Mouse (Mus musculus): ENCODE results near the gene Wnk2.

Wnk2 gene

GRCm38 (mm10) chr13:49178839-49179585, 31.2 kb upstream of the Wnk2 start:
- DNase-seq (ENCODE audit: low spot score), result peak; percentile 69

DNA sequence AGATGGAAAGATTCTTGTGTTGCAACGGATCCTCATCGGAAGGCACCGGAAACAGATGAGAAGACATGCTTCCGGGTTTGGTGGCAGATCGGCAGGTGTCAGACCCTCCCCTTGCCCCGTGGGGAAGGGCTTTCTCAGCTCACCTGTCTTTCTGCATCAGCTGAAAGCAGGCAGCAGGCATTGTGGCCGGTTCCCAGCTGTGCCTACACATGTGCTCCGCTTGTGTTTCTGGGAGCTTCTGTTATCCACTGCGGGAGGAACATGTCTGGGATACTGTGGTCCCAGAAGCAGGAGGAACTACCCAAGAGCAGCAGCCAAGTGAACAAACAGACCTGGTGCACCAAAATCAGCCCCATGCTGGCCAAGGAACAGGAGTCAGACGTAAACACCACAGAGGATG, 27.7 kb upstream of the Wnk2 start:
- DNase-seq (ENCODE audit: low spot score), result no peak

GRCm38 (mm10) chr13:49172971-49173596, 25.3 kb upstream of the Wnk2 start:
- peak; percentile 85 for DNase-seq (ENCODE audit: low spot score)

DNA sequence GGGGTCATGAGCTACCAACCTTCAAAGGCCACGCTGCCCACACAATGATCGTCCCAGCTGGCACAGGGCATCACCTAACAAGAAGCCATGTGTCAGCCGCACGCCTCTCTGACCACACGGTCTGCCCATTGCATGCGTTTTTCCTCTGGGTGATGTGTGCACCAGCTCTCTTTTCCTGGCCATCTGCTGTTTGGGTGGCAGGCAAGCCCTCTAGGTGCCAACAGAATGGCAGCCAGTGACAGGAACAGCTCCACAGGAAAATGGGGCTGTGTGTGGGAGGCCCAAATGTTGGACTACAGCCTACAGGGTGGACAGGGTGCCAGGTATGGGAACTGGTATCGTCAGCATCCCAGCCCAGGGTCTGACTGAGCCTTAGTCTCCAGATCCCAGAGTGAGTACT, 24.5 kb upstream of the Wnk2 start:
- no peak for DNase-seq (ENCODE audit: low spot score)

- DNase-seq (ENCODE audit: low spot score), result no peak
These were observed 23.9 kb upstream of the Wnk2 start for GRCm38 (mm10) chr13:49171729-49172128.

DNA sequence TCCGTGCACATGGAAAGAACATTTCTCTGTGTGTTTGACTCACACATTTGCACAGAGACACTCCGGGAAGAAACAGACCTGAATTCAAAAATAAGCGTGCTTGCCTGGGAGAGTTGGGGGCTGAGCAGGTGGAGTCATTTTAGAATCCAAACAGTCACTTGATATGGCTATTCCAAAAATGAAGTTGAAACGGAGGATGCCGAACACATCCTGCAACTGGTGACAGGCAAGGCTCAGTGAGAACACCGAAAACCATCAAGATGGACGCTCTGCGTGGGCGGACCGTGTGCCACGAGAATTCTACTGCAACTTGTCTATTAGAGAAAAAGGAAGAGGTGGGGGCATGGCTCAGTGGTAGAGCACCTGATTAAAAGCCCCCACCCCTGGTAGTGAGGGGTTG, 22.8 kb upstream of the Wnk2 start:
- no peak for DNase-seq (ENCODE audit: low spot score)

- DNase-seq (ENCODE audit: low spot score), result peak; percentile 87
These were observed 21.8 kb upstream of the Wnk2 start for GRCm38 (mm10) chr13:49169448-49170207.

GRCm38 (mm10) chr13:49167081-49167480, 19.3 kb upstream of the Wnk2 start:
- DNase-seq (ENCODE audit: low spot score), result no peak

- DNase-seq (ENCODE audit: low spot score), result no peak
These were observed 15.8 kb upstream of the Wnk2 start for GRCm38 (mm10) chr13:49163645-49164044.

GRCm38 (mm10) chr13:49162722-49163121, 14.9 kb upstream of the Wnk2 start:
- DNase-seq (ENCODE audit: low spot score), result no peak

DNA sequence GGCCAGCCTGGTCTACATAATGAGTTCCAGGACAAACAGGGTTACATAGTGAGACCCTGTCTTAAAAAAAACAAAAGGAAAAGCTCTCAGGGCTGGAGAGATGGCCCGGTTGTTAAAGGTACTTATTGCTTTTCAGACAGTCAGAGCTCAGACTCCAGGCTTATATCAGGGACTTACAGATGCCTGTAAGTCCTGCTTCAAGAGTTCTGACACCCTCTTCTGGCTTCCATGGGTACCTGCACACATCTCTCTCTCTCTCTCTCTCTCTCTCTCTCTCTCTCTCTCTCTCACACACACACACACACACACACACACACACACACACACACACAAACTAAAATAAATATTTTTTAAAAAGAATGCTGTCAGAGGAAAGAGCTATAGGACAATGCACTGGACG, 13.4 kb upstream of the Wnk2 start:
- DNase-seq (ENCODE audit: low spot score), result no peak

DNA sequence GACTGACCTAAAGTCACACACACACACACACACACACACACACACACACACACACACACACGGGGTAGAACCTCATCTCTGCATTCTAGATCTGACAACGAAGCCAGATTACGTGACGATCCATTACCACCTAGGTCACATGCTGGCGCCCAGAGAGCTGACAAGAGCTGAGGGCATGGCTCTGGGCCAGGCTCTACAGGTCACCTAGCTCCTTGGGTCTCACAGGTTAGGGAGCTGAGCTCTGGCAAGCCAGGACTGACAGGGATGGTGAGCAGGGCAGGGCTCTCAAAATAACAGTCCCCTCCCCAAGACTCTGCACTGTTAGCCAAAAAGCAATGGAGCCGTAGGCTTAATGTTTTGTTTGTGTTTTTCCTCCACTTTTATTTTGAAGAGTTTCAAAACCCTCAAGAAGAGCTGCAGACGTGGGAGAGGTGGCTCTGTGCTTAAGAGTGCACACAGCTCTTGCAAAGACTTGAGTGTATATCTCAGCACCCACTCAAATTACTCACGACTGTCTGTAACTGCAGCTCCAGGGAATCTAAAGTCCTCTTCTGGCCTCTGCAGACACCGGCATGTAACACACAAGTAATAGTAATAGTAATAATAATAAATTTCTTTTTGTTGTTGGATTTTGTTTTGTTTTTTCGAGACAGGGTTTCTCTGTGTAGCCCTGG, 10.4 kb upstream of the Wnk2 start:
- DNase-seq (ENCODE audit: low spot score), result peak; percentile 24

DNA sequence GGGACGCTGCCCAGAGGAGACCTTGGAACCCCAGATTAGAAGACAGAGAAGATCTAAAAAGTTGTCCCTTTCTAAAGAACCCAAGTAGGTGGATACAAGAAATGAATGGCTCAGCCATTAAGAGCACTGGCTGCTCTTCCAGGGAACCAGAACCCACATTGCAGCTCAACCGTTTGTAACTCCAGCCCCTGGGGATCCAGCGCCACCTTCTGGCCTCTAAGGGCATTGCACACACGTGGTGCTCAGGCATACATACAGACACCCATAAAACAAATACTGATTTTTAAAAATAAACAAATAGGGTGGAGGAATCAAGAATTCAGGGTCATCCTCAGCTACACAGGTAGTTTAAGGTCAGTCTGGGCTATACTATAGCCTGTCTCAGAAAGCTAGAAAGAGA, 8.8 kb upstream of the Wnk2 start:
- no peak for DNase-seq (ENCODE audit: low spot score)

GRCm38 (mm10) chr13:49154621-49155020, 6.8 kb upstream of the Wnk2 start:
- DNase-seq (ENCODE audit: low spot score), result no peak

- no peak for DNase-seq (ENCODE audit: low spot score)
These were observed 6.2 kb upstream of the Wnk2 start for GRCm38 (mm10) chr13:49154028-49154427.

DNA sequence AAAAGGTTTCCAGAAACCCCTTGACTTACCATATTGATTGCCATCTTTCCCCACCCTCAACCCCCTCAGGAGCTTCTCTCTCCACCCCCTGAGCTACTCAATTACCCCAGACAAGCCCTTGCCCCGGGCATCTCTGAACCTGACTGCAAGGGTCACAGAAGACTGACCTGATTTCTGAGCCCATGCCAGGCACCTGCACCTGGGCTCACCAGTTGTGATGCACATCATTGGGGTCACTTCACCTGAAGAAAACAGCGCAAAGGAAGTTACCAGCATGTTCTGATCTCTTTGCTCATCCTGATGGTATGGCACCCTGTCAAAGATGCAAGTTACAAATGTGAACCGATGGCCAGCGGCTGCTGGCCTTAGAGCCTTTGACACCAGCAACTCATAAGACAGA, 873 bp upstream of the Wnk2 start:
- no peak for DNase-seq (ENCODE audit: low spot score)

DNA sequence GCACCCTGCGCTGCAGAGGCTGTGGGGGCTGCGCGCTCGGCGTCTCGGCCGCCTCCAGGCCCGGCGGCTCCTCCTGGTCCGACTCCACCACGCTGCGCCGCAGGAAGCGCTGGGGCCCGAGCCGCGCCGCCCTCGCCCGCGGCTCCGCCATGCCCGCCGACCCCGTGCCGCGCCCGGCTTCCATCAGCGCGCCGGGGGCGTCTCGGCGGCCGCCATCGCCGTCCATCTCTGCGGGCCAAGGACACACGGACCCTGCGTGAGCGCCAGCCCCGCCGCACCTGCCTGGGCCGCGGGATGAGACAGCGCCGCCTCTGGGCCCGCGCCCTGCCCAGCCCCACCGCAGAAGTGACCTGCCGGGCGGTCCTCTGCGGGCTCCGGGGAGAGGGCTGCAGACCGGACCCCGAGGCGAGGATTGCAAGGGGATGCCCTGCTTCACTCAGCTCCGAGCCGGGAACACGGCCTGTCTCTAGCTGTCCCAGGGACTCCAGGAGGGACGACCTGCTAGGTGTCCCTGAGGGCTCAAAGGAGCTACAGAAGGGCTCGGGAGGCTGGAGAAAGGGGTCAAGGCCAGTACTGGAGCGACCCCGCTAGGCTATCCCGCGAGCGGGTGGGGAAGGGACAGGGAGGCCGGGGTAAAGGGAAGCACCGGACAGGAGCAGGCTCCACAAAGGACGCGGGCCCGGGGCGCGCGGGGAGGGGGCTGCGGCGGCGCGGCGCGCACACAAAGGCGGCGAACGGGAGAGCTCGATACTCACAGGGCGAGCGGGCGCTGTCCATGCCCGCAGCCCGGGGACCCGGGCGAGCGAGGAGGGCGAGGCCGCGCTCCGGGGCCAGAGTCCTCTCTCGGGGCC, 582 bp downstream of the Wnk2 start:
- DNase-seq (ENCODE audit: low spot score), result no peak

DNA sequence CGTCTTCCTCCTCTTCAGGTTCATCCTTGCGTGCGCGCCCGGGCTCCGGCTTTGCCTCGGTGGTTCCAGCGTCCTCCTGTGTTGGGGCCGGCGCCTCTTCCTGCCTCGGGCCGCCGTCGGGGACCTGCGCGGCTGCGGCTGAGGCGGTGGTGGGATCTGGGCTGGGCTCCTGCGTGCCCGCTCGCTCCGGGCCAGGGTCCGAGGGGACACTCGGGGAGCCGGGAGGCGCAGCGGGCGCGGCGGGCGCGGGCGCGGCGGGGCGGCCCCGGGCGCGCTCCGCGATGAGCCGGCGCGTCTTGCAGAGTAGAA, 1.2 kb downstream of the Wnk2 start:
- DNase-seq (ENCODE audit: low spot score), result no peak

GRCm38 (mm10) chr13:49146040-49146697, 1.6 kb downstream of the Wnk2 start:
- no peak for DNase-seq (ENCODE audit: low spot score)

DNA sequence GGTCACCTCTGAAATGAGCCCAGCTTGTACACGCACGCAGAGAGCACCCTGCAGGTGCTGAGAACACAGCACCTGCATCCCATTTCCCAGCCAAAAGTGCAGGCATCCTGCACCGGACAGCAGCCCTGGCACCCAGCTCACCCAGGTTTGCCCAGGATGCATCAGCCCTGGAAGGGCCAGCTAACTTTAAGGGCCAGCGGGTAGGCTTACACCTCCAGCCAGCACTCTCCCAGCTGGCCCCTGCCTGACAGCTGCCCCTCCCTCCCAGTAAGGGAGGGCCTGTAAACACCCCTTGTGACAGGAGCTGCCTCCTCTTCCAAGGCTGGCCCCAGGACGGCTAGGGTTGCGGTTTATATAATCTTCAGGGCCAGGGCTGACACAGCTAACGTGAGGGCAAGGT, 2.4 kb downstream of the Wnk2 start:
- DNase-seq (ENCODE audit: low spot score), result no peak

DNA sequence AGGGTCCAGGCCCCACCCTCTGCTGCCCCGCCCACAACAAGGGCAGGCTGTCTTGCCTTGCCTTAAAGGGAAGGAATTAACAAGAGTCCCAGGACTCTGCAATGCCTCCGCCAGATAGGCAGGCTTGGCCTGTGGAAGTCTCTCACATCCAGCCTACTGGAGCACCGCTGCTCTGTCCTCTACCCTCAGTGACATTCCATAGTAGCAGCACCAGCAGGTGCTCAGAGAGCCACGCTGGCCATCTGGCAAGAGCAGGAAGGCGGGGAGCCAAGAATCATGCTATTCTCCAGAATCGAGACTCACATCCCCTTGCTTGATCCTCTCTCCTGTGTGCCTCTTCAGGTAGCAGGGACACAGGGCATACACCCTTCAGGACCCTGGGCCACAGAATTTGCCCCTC, 3.4 kb downstream of the Wnk2 start:
- no peak for DNase-seq (ENCODE audit: low spot score)
